Mouse (Mus musculus): ENCODE measurements around the gene Atf2. TPM values are rescaled to one million over a fixed set of nuclear protein-coding genes. Genes with fewer than 3 reads are reported as not detected.

Gene Atf2
- total RNA-seq, 4 experiments from 2014 or later = 22.5 to 29.9 (median 25.7) TPM

- DNase-seq (ENCODE audit: low spot score in 2 of 2) = no peak
Measured at GRCm38 (mm10) chr2:73779016-73779595, 113.3 kb downstream of the Atf2 start.

DNA sequence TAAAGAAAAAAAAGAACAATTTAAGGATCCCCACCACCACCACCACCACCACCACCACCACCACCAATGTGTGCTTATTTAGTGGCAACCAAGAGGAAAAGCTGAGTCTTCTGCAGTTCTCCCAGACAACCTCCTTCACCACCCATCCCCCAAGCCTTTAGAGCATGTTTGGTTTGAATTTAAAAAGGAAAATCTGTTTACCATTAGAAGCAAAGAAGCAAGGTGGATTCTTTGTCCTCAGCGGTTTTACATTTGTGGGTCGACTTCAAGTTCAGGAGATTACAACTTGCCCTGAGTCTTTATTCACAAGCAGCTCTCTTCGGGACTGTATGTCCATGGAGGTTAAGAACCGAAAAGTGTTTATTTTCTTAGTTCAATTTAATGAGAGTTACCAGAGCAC is 115.5 kb downstream of the Atf2 start:
- DNase-seq (ENCODE audit: low spot score in 2 of 2) = no peak

- DNase-seq (ENCODE audit: low spot score in 2 of 2) = no peak
Measured at GRCm38 (mm10) chr2:73775683-73776310, 116.6 kb downstream of the Atf2 start.

DNA sequence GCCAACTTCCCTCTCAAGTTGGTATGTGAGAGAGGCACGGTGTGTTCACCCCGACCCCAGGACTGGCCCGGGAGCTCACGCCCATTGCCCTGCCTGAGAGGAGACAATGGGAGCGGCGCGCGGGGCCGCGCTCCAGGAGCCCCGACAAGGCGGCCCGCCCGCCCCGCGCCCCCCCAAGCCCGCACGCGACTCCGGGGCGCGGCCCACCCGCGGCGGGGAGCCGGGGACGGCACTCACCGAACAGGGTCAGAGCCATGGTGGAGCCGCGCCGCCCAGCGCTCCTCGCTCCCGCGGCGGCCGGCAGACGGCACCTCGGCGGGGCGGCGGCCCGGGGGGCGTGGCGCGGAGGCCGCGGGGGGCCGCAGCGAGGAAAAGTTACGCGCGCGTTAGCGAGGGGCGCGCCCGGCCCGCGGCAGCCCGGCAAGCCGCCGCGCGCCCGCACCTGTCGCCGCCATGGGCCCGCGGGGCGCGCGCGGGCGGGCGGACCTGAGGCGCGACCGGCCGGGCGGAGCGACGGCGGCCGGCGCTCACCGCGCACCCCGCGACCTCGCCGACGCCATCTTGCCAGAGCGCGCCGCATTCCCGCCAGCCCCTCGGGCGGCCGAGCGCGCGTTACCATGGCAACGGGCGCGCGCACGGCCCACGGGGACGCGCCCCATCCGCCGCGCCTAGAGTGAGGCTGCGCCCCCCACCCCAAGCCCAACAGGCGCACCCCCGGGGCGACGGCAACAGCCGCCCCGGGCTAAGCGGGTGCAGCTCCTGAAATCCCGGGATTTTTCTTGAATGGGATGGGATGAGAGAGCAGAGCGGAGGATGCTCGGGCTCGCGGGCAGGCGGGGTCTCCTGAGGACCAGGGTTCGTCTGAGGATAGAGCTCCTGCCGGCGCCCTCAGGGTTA is 117.4 kb downstream of the Atf2 start, which contains the start of gene Chn1:
Chn1 (minus strand) TSS at position 561 of the 897 bp plus-strand sequence.
- DNase-seq (ENCODE audit: low spot score in 2 of 2) = no peak

DNA sequence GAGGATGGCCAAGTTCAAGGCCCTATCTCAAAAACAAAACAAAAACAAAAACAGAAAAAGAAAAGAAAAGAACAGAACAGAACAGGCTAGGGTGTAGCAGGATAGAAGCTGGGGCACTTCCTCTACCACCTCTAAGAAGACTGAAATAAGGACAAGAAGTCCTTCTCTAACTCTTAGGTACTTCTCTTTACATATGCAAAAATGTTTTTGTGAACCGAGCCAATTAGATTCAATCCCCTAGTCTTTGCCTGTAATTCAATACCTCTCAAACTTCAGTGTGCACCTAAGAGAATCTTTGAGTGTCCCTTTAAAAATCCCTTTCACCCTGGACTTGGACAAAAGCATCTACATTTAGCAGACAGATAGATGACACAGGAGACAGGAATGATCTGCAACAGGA is 119.5 kb downstream of the Atf2 start:
- no peak for DNase-seq (ENCODE audit: low spot score in 2 of 2)

- no peak for DNase-seq (ENCODE audit: low spot score in 2 of 2)
Measured at GRCm38 (mm10) chr2:73768669-73769068, 123.8 kb downstream of the Atf2 start.

Other genes starting within 250 kb of the Atf2 start
- 1 to 10 TPM; 1.7 to 4.8 (median 3.3) TPM for gene Chn1, start 117.3 kb downstream of the Atf2 start, total RNA-seq (2022)
- gene Atp5g3, start 18.7 kb upstream of the Atf2 start, total RNA-seq (2022) = 1,000 to 10,000 TPM in 3 of 4 experiments, 100 to 1,000 TPM in 1; 989 to 1,084 (median 1,053) TPM

Measured in gastrocnemius, adult 8-10 months (tissue).